Mouse (Mus musculus) midbrain, embryonic 16.5 days (tissue): ENCODE data around the gene Lzts2. TPM values are rescaled to one million over a fixed set of nuclear protein-coding genes. Genes with fewer than 3 reads are reported as not detected.
A peak's percentile ranks its signal among the peaks of the same experiment; 100 is the strongest.

Experiments
- ATAC-seq: fragments of 200-750 bp; cut with Nextera tagmentation; 2 replicates; pipeline ENCODE4 v1.8.0; 2017; ENCODE audit warnings: moderate TSS enrichment
- H3K27ac ChIP-seq: fragments of 300-500 bp; sonication (generic); 2 replicates; pipeline ENCODE4 v1.5.1; 2014; ENCODE audit warnings: mild to moderate bottlenecking, low read length, mixed read lengths
- H3K27me3 ChIP-seq: fragments of 300-500 bp; sonication (generic); 2 replicates; pipeline ENCODE4 v1.6.1; 2014; ENCODE audit warnings: low read depth, low read length, mixed read lengths; ENCODE audit not compliant: control insufficient read depth, insufficient read depth
- H3K36me3 ChIP-seq: fragments of 300-500 bp; sonication (generic); 2 replicates; pipeline ENCODE4 v1.6.1; 2014; ENCODE audit warnings: mild to moderate bottlenecking, low read length, moderate library complexity, mixed read lengths; ENCODE audit not compliant: control insufficient read depth, insufficient read depth
- H3K4me1 ChIP-seq: fragments of 300-500 bp; sonication (generic); 2 replicates; pipeline ENCODE4 v1.6.1; 2014; ENCODE audit warnings: mild to moderate bottlenecking, low read length, mixed read lengths; ENCODE audit not compliant: control insufficient read depth, insufficient read depth
- H3K4me2 ChIP-seq: fragments of 300-500 bp; sonication (generic); 2 replicates; pipeline ENCODE4 v1.6.1; 2014; ENCODE audit warnings: mild to moderate bottlenecking, low read length, mixed read lengths
- H3K4me3 ChIP-seq: fragments of 300-500 bp; sonication (generic); 2 replicates; pipeline ENCODE4 v1.5.1; 2014; ENCODE audit warnings: low read depth, mild to moderate bottlenecking, low read length, moderate library complexity, mixed read lengths
- H3K9ac ChIP-seq: fragments of 300-500 bp; sonication (generic); 2 replicates; pipeline ENCODE4 v1.6.1; 2014; ENCODE audit warnings: low read depth, low read length, mixed read lengths
- H3K9me3 ChIP-seq: fragments of 300-500 bp; sonication (generic); replicated peaks from 2 replicates; pipeline ENCODE4 v1.6.1; 2014; ENCODE audit warnings: mild to moderate bottlenecking, low read length, mixed read lengths; ENCODE audit not compliant: control insufficient read depth, poor library complexity, severe bottlenecking
- WGBS: fragments of 180-500 bp; shearing (Covaris S2); extraction: QIAGEN DNeasy Blood & Tissue Kit; methylation state at CpG from one replicate; pipeline ENCODE4 v1.1.7; 2014; 5-methylcytosine and 5-hydroxymethylcytosine counted together
- polyA plus RNA-seq: library from polyadenylated mRNA; unstranded; fragments of >200 nt; fragmentation: Nextera tagmentation; extraction: Ambion mirVana; gene quantifications from 2 replicates; pipeline ENCODE4 v1.2.1, GENCODE M21; 2015

The Lzts2 gene
- polyA plus RNA-seq, 1 experiment from 2014 or later: 15.5 TPM

DNA sequence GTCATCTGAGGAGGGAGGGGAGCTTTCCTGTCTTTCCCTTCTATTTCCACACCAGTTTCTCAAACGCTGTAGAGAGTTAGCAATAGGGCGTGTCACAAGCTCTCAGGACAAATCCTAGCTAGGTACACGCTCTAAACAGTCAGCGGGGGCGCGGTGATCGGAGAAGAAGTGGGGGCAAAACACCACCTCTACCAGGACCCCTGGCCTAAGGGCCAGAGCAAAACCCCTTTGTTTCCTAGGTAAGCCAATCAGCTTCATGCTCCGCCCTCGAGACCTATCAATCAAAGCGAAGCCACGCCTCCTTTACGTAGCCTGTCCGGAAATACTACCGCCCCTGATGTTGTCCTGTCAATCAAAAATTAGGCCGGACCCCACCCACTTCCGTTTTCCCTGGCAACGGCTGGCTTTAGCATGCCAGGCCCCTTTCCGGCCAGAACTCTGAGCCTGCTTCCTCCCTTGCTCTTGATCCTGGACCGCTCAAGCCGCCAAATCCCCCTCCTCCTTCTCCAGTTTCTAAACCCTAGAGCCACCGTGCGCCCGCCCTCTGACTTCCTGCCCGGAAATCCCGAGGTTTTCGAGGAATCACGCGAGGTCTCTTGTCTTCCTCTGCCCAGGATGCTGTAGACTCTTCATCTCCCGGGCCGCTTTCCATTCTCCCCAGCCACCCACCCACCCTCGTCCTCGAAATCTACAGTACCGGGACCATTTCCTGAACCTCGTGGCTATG lies 44.1 kb downstream of the Lzts2 start:
- peak overlapping the region; percentile 56 for H3K4me3 ChIP-seq
- H3K27ac ChIP-seq: peak overlapping the region; percentile 95
- ATAC-seq: peak; percentile 94
- H3K9me3 ChIP-seq: no peaks in the 10 kb centered on the region
- peaks cover 21% of the 10 kb centered on the region for H3K4me1 ChIP-seq
- no peaks in the 10 kb centered on the region for H3K27me3 ChIP-seq
- peak overlapping the region; percentile 68 for H3K4me2 ChIP-seq
- under 1% methylated on average over 34 of the region's 34 CpGs for WGBS
- peak overlapping the region; percentile 83 for H3K9ac ChIP-seq
- H3K36me3 ChIP-seq: peaks cover 2% of the 10 kb centered on the region

DNA sequence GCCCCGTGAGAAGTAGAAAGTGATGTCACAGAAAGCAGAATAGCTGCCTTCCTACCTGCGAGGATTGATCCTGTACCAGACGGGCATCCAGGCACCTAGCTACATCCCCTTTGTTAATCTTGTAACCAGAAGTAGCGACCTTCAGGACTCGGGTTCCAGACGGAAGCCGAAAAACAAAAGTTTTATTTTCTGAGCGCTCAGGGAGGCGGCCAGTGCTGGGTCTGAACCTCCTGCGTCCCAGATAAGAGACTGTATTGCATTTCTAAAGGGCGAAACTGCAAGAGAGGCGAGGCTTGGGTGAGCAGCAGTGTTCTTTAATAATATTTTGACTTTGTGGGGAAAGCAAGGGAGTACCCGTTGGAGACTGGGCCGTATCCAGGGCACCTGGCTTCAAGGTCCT lies 44.6 kb downstream of the Lzts2 start:
- Histone ChIP-seq H3K9ac (peak overlapping the region; percentile 83), H3K9me3 (no peaks in the 10 kb centered on the region), H3K4me3 (peak overlapping the region; percentile 56), H3K27me3 (no peaks in the 10 kb centered on the region), H3K4me1 (peaks cover 21% of the 10 kb centered on the region), H3K36me3 (peaks cover 2% of the 10 kb centered on the region), H3K27ac (peak overlapping the region; percentile 95), H3K4me2 (peak overlapping the region; percentile 68)
- no peak for ATAC-seq
- 1% methylated on average over 14 of the region's 14 CpGs for WGBS

DNA sequence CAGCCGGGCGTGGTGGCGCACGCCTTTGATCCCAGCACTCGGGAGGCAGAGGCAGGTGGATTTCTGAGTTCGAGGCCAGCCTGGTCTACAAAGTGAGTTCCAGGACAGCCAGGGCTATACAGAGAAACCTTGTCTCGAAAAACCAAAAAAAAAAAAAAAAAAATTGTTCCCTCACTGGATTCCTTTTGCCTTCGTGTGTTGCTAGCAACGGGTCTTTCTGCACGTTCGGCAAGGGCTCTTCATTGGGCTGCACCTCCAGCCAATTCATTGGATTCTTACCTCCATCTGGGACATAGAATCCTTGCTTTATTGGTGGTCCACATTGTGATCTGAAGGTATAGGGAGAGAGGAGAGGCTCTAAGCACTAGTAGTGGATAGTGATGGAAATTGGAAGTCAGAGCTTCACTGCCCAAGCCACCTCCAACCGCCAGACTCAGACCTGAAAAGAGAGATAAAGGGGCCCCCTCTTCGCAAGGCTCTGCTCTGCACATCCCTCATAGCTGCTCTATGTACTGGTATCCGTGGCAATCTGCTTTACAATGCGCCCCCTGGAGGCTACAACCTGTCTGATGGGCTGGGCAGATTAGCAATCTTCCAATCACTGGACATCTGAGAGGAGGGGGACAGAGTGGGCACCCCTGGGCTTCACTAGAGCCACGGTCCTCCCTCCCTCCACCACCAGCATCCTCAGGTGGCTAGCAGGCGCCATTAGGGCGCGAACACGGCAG lies 49.5 kb downstream of the Lzts2 start:
- Histone ChIP-seq H3K4me3 (no peak overlapping the region), H3K9ac (peak overlapping the region; percentile 48; the same call in 1 of the 2 replicates), H3K36me3 (no peaks in the 10 kb centered on the region), H3K4me1 (peaks cover 9% of the 10 kb centered on the region), H3K4me2 (peak overlapping the region; percentile 36), H3K27me3 (peaks cover 31% of the 10 kb centered on the region), H3K27ac (no peak overlapping the region), H3K9me3 (no peaks in the 10 kb centered on the region)
- WGBS: 41% methylated on average over 20 of the region's 20 CpGs
- ATAC-seq: peak; percentile 50; the same call in 1 of the 2 replicates

GRCm38 (mm10) chr19:45065226-45065625 lies 51.0 kb downstream of the Lzts2 start:
- H3K4me1 ChIP-seq: peaks cover 4% of the 10 kb centered on the region; the same call in 1 of the 2 replicates
- no peak overlapping the region for H3K4me3 ChIP-seq
- H3K9ac ChIP-seq: 0 out of 2 replicates have a peak overlapping the region, but pooled peaks have one; percentile 34
- H3K9me3 ChIP-seq: no peaks in the 10 kb centered on the region
- ATAC-seq: no peak
- no peak overlapping the region for H3K4me2 ChIP-seq
- H3K27me3 ChIP-seq: peaks cover 34% of the 10 kb centered on the region
- WGBS: 6% methylated on average over 20 of the region's 21 CpGs
- no peak overlapping the region for H3K27ac ChIP-seq
- H3K36me3 ChIP-seq: no peaks in the 10 kb centered on the region

DNA sequence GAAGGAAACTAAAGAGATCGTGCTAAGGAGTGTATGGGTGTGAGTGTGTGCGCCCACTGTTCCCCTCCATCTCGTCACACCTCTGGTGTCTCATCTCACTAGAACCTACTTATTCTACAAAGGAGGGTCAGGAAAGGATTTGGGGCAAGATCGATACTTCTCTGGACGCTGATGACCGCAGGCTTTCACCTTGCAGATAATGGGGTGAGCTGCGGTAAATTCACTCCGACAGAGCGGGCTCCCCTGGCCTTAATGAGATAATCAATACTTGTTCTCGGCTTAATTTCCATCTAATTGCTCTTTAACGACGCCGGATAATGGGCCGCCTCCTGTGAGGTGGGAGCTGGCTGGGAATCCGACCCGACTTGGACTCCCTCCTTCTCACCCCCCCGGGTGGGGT lies 53.0 kb downstream of the Lzts2 start:
- no peak overlapping the region for H3K27ac ChIP-seq
- no peaks in the 10 kb centered on the region for H3K9me3 ChIP-seq
- H3K9ac ChIP-seq: no peak overlapping the region
- no peak for ATAC-seq
- H3K36me3 ChIP-seq: no peaks in the 10 kb centered on the region
- no peak overlapping the region for H3K4me3 ChIP-seq
- H3K27me3 ChIP-seq: peaks cover 40% of the 10 kb centered on the region
- H3K4me1 ChIP-seq: peaks cover 4% of the 10 kb centered on the region; the same call in 1 of the 2 replicates
- 23% methylated on average over 17 of the region's 17 CpGs for WGBS
- H3K4me2 ChIP-seq: no peak overlapping the region

DNA sequence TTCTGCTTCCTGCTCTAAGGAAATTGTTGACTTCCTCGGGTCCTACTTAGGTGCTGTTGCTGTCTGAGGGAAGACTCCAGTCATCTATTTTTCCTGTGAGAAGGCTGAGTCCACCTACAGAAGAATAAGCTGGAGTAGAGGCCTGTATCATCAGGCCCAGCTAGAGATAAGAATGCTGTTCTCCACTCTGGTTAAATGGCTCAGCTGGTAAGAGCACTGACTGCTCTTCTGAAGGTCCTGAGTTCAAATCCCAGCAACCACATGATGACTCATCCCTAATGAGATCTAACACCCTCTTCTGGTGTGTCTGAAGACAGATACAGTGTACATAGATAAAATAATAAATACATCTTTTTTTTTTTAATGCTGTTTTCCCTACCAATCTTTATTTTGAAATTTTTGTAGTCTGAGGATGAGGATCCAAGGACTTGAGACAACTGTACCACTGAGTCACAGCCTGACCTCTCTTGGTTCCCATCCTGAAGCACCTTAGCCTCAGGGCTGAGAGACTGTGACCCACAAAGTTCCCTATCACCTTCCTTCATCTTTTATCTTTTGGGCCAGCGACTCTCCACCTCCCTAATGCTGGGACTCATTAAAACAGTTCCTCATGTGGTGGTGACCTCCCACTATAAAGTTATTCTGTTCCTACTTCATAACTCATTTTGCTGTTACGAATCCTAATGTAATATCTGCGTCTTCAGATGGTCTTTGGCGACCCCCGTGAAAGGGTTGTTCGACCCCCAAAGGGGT lies 53.7 kb downstream of the Lzts2 start:
- no peak overlapping the region for H3K4me2 ChIP-seq
- no peak overlapping the region for H3K27ac ChIP-seq
- H3K27me3 ChIP-seq: peaks cover 40% of the 10 kb centered on the region
- H3K36me3 ChIP-seq: no peaks in the 10 kb centered on the region
- H3K4me3 ChIP-seq: no peak overlapping the region
- peaks cover 4% of the 10 kb centered on the region; the same call in 1 of the 2 replicates for H3K4me1 ChIP-seq
- no peak overlapping the region for H3K9ac ChIP-seq
- no peaks in the 10 kb centered on the region for H3K9me3 ChIP-seq
- no peak for ATAC-seq
- WGBS: 76% methylated on average over 7 of the region's 7 CpGs

DNA sequence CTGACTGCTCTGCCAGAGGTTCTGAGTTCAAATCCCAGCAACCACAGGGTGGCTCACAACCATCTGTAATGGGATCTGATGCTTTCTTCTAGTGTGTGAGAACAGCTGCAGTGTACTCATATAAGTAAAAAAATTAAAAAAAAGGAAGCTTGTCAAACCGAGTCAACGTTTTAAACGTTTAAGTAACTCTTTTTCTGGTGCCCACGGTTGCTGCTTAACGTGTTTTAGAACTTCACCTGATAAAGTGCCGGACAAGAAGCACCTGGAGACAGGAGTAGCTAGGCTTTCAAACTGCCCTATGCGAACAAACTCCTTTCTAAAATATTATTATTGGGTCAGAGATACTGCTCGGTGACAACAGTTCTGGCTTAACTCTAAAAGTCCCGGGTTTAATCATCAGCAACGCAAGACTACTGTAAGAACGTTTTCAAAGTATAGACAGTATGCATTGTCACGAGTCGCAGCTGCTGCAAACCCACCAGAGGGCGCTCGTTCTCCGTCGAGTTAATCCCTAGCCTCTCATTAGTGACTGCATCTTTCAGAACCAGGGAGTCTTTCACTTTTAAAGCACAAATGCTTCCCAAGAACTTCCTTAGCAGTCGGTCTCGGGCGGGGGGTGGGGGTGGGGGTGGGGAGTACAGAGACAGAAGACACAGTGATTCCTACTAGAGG lies 59.8 kb downstream of the Lzts2 start:
- Histone ChIP-seq H3K4me1 (peaks cover 19% of the 10 kb centered on the region), H3K27ac (peak overlapping the region; percentile 92; the same call in 1 of the 2 replicates), H3K4me3 (peak overlapping the region; percentile 73), H3K36me3 (no peaks in the 10 kb centered on the region), H3K27me3 (peaks cover 42% of the 10 kb centered on the region), H3K4me2 (peak overlapping the region; percentile 95), H3K9ac (peak overlapping the region; percentile 87), H3K9me3 (no peaks in the 10 kb centered on the region)
- ATAC-seq: peak; percentile 59; the same call in 1 of the 2 replicates
- 8% methylated on average over 20 of the region's 20 CpGs for WGBS

- H3K36me3 ChIP-seq: no peaks in the 10 kb centered on the region
- H3K27me3 ChIP-seq: peaks cover 42% of the 10 kb centered on the region
- H3K9me3 ChIP-seq: no peaks in the 10 kb centered on the region
- H3K9ac ChIP-seq: peak within 1 kb of the TSS; percentile 87
- WGBS: under 1% methylated on average over 45 of the region's 45 CpGs
- ATAC-seq: peak; percentile 87
- H3K4me3 ChIP-seq: peak within 1 kb of the TSS; percentile 73
- peaks cover 22% of the 10 kb centered on the region for H3K4me1 ChIP-seq
- peak within 1 kb of the TSS; percentile 92 for H3K27ac ChIP-seq
- H3K4me2 ChIP-seq: peak within 1 kb of the TSS; percentile 95
Measured at GRCm38 (mm10) chr19:45074580-45075322, 60.5 kb downstream of the Lzts2 start, which contains the start of gene Kazald1. Kazald1 (plus strand) TSS chr19:45075241.
